Mouse (Mus musculus): Measurements from ENCODE around the gene 1500011B03Rik.

GRCm38 (mm10) chr5:114859253-114859652 lies 36.0 kb upstream of the 1500011B03Rik start:
- TF ChIP-seq CTCF (IDR thresholded peaks at IDR 0.05; ENCODE audit: low read depth, low read length), result peak; percentile 86
- no peak for TF ChIP-seq POLR2A (IDR thresholded peaks at IDR 0.05; ENCODE audit: insufficient read depth, low read length)
- no peak for TF ChIP-seq EP300 (IDR thresholded peaks at IDR 0.05; ENCODE audit: insufficient read depth, low read depth, low read length)

Data from ES-Bruce4 (cell line).